Mouse (Mus musculus) bone marrow, adult 2 months (tissue): ENCODE data around the gene Tmem108. TPM values are rescaled to one million over a fixed set of nuclear protein-coding genes. Genes with fewer than 3 reads are reported as not detected.

Source experiments
- H3K27ac ChIP-seq: fragments of 200-500 bp; 2 replicates; pipeline ENCODE4 v1.5.1; 2012; ENCODE audit warnings: low read depth, mild to moderate bottlenecking, control low read depth, inconsistent platforms, low read length; ENCODE audit not compliant: control insufficient read depth, poor library complexity, insufficient read depth
- H3K4me1 ChIP-seq: fragments of 200-500 bp; 2 replicates; pipeline ENCODE4 v1.6.1; 2011; ENCODE audit warnings: low read length; ENCODE audit not compliant: control insufficient read depth, insufficient read depth
- H3K4me3 ChIP-seq: fragments of 200-500 bp; replicated peaks from 2 replicates; pipeline ENCODE3; 2011; ENCODE audit warnings: mild to moderate bottlenecking, low read depth, low read length, control low read depth; ENCODE audit not compliant: control insufficient read depth
- CTCF ChIP-seq: fragments of 200-500 bp; IDR thresholded peaks from 2 replicates; pipeline ENCODE4 v1.5.1; 2011; ENCODE audit warnings: low read length, control low read depth; ENCODE audit not compliant: control insufficient read depth, insufficient read depth
- POLR2A ChIP-seq: fragments of 200-500 bp; IDR thresholded peaks from 2 replicates; pipeline ENCODE4 v1.6.1; 2011; ENCODE audit warnings: low read depth, mild to moderate bottlenecking, control low read depth, low read length, borderline replicate concordance; ENCODE audit not compliant: control insufficient read depth
- WGBS: fragments of 180-500 bp; shearing (Covaris S2); methylation state at CpG from one replicate; pipeline ENCODE4 v1.1.7; 2018; 5-methylcytosine and 5-hydroxymethylcytosine counted together
- polyA plus RNA-seq: library from polyadenylated mRNA; stranded (reverse); fragments of >200 nt; gene quantifications from 2 replicates; pipeline ENCODE4 v1.2.4, GENCODE M21; 2011; ENCODE audit warnings: low replicate concordance; ENCODE audit not compliant: missing spikeins, insufficient read depth, insufficient read length

Tmem108 gene
- polyA plus RNA-seq, 1 experiment = 3.3 TPM

DNA sequence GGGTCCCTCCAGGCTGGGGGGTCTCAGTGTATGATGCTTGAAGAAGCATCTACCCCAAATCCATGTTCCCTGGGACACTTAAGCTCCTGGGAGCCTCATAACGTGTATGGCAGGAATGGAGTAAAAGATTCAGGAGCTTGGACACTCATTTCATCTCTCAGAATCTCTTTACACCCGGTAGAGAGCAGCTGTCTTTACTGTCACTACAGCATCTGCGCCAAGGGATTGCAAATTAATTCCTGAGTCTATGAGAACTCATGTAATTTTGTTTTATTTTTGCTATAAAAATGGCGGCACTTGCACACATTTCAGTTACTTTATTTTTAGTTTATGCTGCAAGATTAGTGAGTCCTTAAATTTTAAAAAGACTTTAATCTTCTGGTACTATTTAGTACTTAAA, 22.6 kb downstream of the Tmem108 start:
- no peak overlapping the region for H3K27ac ChIP-seq
- 72% methylated on average over 4 of the region's 4 CpGs for WGBS
- H3K4me1 ChIP-seq = peaks cover 4% of the 10 kb centered on the region
- no peak overlapping the region for H3K4me3 ChIP-seq
- TF ChIP-seq POLR2A = no peak
- TF ChIP-seq CTCF = no peak

DNA sequence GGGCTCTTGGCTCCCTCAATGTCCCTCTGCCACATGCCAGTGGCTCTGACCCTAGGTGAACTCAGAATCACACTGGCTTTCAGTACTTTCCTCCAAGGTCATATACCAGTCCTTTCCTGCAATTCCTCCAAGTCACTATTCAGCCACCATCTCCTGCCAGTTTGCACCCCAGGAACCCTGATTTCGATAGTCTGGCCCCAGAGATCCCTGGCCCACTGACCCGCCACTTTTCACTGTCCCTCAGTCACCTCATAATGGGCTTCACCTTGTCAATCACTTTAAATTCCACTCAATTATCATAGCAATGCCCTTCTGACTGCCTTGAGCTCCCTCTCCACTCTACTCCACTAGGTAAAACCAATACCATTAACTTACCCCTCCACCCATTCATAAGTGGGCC, 31.9 kb downstream of the Tmem108 start:
- Histone ChIP-seq H3K4me1 (no peaks in the 10 kb centered on the region), H3K27ac (no peak overlapping the region), H3K4me3 (no peak overlapping the region)
- TF ChIP-seq CTCF (no peak), POLR2A (no peak)
- 75% methylated on average over 2 of the region's 2 CpGs for WGBS

DNA sequence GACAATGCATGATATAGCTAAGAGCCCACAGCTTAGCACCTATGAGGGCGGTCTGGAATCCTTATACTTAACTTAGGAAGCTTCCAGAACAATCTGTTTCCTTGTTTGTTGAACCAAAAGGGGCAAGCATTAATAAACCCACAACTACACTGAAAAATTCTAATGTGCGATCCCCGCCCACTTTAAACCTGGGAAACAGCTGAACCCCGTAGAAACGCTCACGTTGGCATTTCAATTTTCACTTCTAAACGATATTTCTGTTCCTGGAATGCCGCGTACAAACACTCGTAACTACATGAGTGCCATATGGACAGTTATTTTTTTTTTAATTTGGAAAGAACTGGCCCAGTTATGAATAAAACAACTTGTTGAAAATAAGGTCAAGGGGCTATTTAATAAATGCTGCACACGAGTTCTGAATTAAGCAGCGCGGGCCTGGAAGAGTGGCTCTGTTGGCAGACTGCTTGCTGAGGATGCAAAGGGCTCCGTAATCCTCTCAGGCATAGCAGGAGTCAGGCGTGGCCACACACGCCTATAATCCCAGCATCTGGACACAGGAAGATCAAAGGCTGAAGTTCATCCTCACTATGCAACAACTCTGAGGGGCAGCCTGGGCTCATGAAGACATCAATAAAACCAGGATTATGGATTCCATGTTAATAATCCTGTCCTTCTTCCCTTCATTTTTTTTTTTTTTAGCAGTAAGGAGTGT, 34.7 kb downstream of the Tmem108 start:
- 84% methylated on average over 16 of the region's 16 CpGs for WGBS
- H3K4me3 ChIP-seq = no peak overlapping the region
- TF ChIP-seq CTCF (no peak), POLR2A (no peak)
- no peak overlapping the region for H3K27ac ChIP-seq
- H3K4me1 ChIP-seq = no peaks in the 10 kb centered on the region

DNA sequence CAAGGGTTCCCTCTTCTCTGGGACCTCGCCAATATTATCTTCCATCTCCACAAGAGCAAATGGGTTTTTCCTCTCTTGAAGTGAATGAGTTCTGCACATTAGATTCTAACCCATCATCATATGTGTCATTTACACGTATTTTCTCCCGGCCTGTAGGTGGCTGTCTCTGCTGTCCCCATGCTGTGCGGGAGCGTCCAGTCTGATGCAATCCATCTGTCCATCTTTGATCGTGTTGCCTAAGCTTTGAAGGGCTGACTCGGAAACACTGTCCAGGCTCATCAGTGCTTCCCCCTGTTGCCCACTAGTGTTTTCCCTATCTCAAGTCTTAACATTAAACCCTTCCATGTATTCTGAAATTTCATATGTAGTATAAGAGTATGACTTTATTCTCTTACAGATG, 36.1 kb downstream of the Tmem108 start:
- H3K4me3 ChIP-seq = no peak overlapping the region
- H3K4me1 ChIP-seq = no peaks in the 10 kb centered on the region
- 61% methylated on average over 7 of the region's 7 CpGs for WGBS
- no peak overlapping the region for H3K27ac ChIP-seq
- TF ChIP-seq POLR2A = no peak
- TF ChIP-seq CTCF = no peak

DNA sequence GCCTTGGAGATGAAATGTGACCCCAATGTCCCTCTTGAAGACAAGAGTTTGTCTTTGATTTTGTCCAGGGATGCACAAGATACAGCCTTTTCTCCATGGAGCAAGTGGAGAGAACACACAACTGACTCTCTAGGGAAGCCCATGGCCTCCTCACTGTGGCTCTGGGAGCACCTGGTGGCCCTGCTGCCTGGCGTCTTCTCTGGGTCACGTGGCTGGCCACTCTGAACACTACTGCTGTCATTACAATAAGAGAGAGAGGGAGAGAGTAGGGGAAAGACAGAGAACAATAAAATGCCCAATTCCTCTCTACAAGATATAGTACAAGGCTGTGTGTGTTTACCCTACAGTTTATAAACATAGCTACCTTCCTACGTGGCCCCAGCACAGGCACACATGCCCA, 40.2 kb downstream of the Tmem108 start:
- H3K27ac ChIP-seq = no peak overlapping the region
- no peak for TF ChIP-seq CTCF
- no peak for TF ChIP-seq POLR2A
- H3K4me1 ChIP-seq = no peaks in the 10 kb centered on the region
- 69% methylated on average over 3 of the region's 3 CpGs for WGBS
- no peak overlapping the region for H3K4me3 ChIP-seq

DNA sequence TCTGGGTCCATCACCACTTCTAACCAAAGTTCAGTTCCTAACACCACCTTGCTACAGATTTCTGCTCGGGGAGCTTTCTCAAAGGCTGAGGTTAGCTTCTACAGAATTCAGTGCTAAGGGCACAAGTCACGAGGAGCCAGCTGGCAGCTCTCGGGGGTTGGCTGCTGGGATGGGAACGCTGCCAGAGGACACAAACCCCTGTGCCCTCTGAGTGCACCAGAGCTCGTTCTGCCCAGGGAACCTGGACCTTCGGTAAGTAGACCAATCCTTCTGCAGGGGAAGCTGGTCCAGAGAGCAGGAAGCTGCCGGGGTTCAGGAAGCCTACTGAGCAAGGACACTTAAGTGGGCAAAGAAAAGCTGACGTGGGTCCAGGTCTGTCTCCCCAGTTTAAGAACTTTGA, 40.6 kb downstream of the Tmem108 start:
- no peaks in the 10 kb centered on the region for H3K4me1 ChIP-seq
- 64% methylated on average over 8 of the region's 8 CpGs for WGBS
- H3K27ac ChIP-seq = no peak overlapping the region
- no peak overlapping the region for H3K4me3 ChIP-seq
- TF ChIP-seq POLR2A (no peak), CTCF (no peak)

DNA sequence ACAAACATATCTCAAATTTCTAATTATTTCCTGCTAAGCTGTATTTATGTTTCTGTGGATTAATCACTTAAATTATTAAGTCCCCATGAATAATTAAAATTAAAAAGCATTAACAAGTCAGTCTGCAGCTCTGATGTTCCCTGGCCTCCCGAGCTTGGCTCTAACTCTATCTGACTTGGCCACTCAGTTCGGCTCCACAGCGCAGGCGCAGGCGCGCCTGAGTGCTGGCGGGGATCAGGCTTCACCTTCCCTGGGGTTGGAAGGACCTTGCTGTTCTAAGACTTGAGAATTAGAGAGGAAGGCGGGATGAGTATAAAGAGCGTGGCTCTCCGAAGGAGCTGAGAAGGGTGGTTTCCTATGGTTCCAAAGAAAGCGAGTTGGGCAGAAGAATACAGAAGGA, 41.6 kb downstream of the Tmem108 start:
- WGBS = 91% methylated on average over 11 of the region's 11 CpGs
- Histone ChIP-seq H3K4me3 (no peak overlapping the region), H3K27ac (no peak overlapping the region), H3K4me1 (no peaks in the 10 kb centered on the region)
- TF ChIP-seq CTCF = no peak
- no peak for TF ChIP-seq POLR2A

DNA sequence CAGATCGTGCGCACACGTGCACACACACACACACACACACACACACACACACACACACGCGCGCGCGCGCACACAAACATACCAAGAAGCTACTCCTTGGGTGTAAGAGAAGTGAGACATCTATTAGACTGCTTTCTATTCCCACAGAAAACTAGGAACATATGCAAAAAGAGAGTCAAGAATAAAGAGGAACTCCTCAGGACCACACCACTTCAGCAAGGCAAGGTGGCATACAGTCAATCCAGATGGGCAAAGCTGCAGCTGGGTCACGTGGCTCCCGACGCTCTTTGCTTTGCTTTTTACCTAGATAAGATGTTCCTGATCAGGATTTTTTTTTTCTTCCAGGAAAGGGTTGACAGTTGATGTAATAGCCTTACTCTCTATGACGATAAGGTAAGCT, 45.6 kb downstream of the Tmem108 start:
- TF ChIP-seq POLR2A (no peak), CTCF (no peak)
- no peak overlapping the region for H3K27ac ChIP-seq
- no peak overlapping the region for H3K4me3 ChIP-seq
- no peaks in the 10 kb centered on the region for H3K4me1 ChIP-seq
- WGBS = 66% methylated on average over 13 of the region's 13 CpGs

DNA sequence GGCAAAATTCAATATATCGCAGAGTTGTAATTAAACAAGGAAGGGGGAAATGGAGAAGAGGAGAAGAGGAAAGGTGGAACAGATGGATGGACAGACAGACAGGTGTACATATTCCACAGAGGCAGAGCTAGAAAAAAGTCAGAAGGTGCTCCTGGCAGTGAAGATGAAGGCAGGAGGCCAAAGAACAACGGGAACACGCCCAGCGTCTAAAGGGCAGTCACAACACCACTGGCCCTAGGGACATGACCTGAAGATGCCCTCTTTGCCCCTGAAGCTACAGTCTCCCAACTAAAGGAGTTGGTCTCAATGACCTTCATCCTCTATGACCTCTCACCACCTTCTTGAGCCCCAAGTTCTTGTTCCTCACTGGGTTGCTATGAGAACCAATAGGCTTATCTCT, 46.3 kb downstream of the Tmem108 start:
- WGBS = 90% methylated on average over 4 of the region's 4 CpGs
- no peak overlapping the region for H3K27ac ChIP-seq
- TF ChIP-seq POLR2A (no peak), CTCF (no peak)
- no peaks in the 10 kb centered on the region for H3K4me1 ChIP-seq
- no peak overlapping the region for H3K4me3 ChIP-seq
